Mouse (Mus musculus) intestine, embryonic 16.5 days (tissue): ENCODE results near the gene Cdc42ep2. TPM values are rescaled to one million over a fixed set of nuclear protein-coding genes. Genes with fewer than 3 reads are reported as not detected.

ENCODE experiments used
- ATAC-seq: fragments of 200-750 bp; cut with Nextera tagmentation; 2 replicates; pipeline ENCODE4 v1.8.0; 2017; ENCODE audit warnings: moderate TSS enrichment, moderate library complexity
- H3K27ac ChIP-seq: fragments of 300-500 bp; sonication (generic); 2 replicates; pipeline ENCODE4 v1.5.1; 2014; ENCODE audit warnings: mild to moderate bottlenecking, low read length
- H3K27me3 ChIP-seq: fragments of 300-500 bp; sonication (generic); replicated peaks from 2 replicates; pipeline ENCODE4 v1.6.1; 2014; ENCODE audit warnings: low read length, control low read depth, mixed read lengths; ENCODE audit not compliant: control insufficient read depth, insufficient read depth
- H3K36me3 ChIP-seq: fragments of 300-500 bp; sonication (generic); 2 replicates; pipeline ENCODE4 v1.6.1; 2014; ENCODE audit warnings: low read length, control low read depth; ENCODE audit not compliant: control insufficient read depth, insufficient read depth
- H3K4me1 ChIP-seq: fragments of 300-500 bp; sonication (generic); 2 replicates; pipeline ENCODE4 v1.6.1; 2014; ENCODE audit warnings: low read length, control low read depth, mixed read lengths; ENCODE audit not compliant: control insufficient read depth, insufficient read depth
- H3K4me2 ChIP-seq: fragments of 300-500 bp; sonication (generic); 2 replicates; pipeline ENCODE4 v1.6.1; 2014; ENCODE audit warnings: low read depth, low read length, control low read depth
- H3K4me3 ChIP-seq: fragments of 300-500 bp; sonication (generic); 2 replicates; pipeline ENCODE4 v1.5.1; 2014; ENCODE audit warnings: mild to moderate bottlenecking, low read length
- H3K9ac ChIP-seq: fragments of 300-500 bp; sonication (generic); 2 replicates; pipeline ENCODE4 v1.6.1; 2014; ENCODE audit warnings: low read depth, low read length
- H3K9me3 ChIP-seq: fragments of 300-500 bp; sonication (generic); 2 replicates; pipeline ENCODE4 v1.6.1; 2016; ENCODE audit warnings: low read length, control low read depth; ENCODE audit not compliant: control insufficient read depth
- WGBS: fragments of 180-500 bp; shearing (Covaris S2); extraction: QIAGEN DNeasy Blood & Tissue Kit; methylation state at CpG from one replicate; pipeline ENCODE4 v1.1.7; 2014; 5-methylcytosine and 5-hydroxymethylcytosine counted together
- polyA plus RNA-seq: library from polyadenylated mRNA; unstranded; fragments of >200 nt; fragmentation: Nextera tagmentation; extraction: Ambion mirVana; gene quantifications from 2 replicates; pipeline ENCODE4 v1.2.1, GENCODE M21; 2015

The Cdc42ep2 gene
- 14.7 and 15.1 TPM in 2 replicates for polyA plus RNA-seq

DNA sequence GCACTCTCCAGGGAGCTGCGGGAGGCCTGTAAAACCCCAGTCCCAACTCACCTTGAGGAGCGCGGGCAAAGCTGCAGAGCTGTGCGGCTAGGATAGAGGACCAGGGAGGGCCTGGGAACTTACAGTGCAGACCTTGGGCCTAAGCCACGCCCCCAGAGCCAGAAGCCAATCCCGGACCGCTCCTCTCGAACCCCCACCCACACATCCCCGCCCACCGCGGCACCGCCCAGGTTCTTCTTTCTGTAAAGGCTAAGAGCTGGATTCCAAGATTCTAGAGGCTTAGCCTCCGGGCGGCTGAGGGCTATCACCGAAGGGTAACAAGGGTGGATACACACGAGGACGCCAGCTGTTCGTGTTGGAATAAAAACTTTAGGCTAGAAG lies at the start of gene Cdc42ep2:
Gene Cdc42ep2, minus strand, starts transcription at position 104 of the 381 bp plus-strand sequence.
- Histone ChIP-seq H3K4me2 (peak within 1 kb of the TSS; percentile 95), H3K27me3 (no peaks in the 10 kb centered on the region), H3K4me1 (peaks cover 43% of the 10 kb centered on the region), H3K27ac (peak within 1 kb of the TSS; percentile 95), H3K9ac (peak within 1 kb of the TSS; percentile 75), H3K4me3 (peak within 1 kb of the TSS; percentile 71), H3K9me3 (no peaks in the 10 kb centered on the region), H3K36me3 (0 out of 2 replicates have a peak, but pooled peaks cover 3% of the 10 kb centered on the region)
- under 1% methylated on average over 18 of the region's 18 CpGs for WGBS
- ATAC-seq = peak; percentile 94

DNA sequence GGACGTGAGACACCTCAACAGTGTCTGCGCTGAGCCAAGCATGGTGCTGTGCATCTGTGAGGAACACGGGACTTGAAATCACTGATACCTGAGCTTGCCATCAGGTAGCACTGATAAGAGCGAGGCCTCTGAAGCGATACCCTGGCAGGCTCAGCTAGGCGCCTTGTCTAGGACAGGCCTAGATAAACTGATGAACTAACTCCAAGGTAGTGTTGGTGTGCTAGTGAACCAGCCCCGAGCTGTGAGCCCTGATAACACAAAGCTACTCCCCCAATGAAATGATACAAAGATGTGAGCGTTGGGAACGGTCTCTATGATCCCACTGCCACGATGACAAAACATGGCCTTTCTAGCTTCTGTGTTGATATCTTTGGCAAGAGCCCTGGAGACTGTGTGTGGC lies 43.0 kb upstream of the Cdc42ep2 start:
- H3K9me3 ChIP-seq = no peaks in the 10 kb centered on the region

DNA sequence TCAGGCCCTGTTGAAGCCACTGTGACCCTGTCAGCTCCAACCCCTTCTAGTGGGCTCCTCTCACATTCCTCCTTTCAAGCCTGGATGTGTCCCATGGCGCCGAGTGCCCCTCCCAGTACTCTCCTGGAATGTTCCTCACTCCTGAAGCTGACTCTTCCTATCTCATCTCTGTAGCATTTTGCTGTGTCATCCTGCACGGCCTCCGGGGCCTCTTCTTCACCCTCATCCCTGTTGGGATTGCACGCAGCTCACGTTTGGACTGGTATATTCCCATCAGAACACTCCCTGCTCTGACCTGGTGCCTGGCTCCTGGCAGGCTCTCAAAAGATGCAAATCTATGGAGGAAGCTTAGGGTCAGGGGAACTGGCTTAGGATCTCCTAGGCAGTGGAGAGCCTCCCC lies 42.2 kb upstream of the Cdc42ep2 start:
- 68% methylated on average over 6 of the region's 6 CpGs for WGBS
- Histone ChIP-seq H3K27me3 (no peaks in the 10 kb centered on the region), H3K27ac (no peak overlapping the region), H3K4me2 (no peak overlapping the region), H3K9me3 (no peaks in the 10 kb centered on the region), H3K9ac (0 out of 2 replicates have a peak overlapping the region, but pooled peaks have one; percentile 6), H3K4me3 (no peak overlapping the region), H3K4me1 (peaks cover 15% of the 10 kb centered on the region), H3K36me3 (no peaks in the 10 kb centered on the region)
- no peak for ATAC-seq

More for the DNA sequence above, 43.0 kb upstream of the Cdc42ep2 start:
- 85% methylated on average over 10 of the region's 10 CpGs for WGBS
- no peak overlapping the region for H3K4me2 ChIP-seq
- no peak overlapping the region for H3K4me3 ChIP-seq
- H3K4me1 ChIP-seq = peaks cover 12% of the 10 kb centered on the region
- H3K9ac ChIP-seq = no peak overlapping the region
- no peaks in the 10 kb centered on the region for H3K27me3 ChIP-seq
- no peak overlapping the region for H3K27ac ChIP-seq
- no peaks in the 10 kb centered on the region for H3K36me3 ChIP-seq
- ATAC-seq = no peak

DNA sequence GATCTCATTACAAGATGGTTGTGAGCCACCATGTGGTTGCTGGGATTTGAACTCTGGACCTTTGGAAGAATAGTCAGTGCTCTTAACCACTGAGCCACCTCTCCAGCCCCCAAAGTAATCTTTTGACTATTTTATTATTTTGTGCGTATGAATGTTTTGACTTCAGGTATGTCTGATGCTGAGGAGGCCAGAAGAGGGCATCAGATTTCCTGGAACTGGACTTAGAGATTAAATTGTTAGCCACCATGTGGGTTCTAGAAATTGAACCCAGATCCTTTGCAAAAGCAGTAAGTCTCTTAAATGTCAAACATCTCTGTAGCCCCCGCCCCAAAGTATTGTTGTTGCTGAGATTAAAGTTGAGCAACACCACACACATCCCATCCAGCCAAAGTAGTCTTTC lies 41.3 kb upstream of the Cdc42ep2 start:
- Histone ChIP-seq H3K36me3 (no peaks in the 10 kb centered on the region), H3K9me3 (no peaks in the 10 kb centered on the region), H3K27me3 (no peaks in the 10 kb centered on the region), H3K4me1 (peaks cover 18% of the 10 kb centered on the region), H3K4me3 (no peak overlapping the region), H3K4me2 (no peak overlapping the region), H3K27ac (no peak overlapping the region), H3K9ac (no peak overlapping the region)
- WGBS = 88% methylated on average over 2 of the region's 2 CpGs
- no peak for ATAC-seq

DNA sequence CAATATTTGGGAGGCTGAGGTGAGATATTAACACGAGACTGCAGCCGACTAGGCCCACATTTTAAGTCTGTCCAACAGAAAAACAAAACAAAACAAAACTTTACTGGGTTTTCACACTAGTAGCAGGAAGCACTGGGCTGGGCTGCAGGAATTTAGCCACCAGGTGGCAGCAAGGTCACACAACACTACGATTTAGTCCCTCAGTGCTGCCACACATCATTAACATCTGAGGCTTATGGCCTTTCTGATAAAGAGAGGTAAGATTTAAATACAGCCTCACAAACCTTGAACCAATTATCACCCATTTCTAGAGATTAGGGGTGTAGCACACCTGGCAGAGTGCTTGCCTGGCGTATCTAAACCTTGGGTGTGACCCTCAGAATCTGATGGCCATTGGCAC lies 40.7 kb upstream of the Cdc42ep2 start:
- H3K4me2 ChIP-seq = no peak overlapping the region
- H3K27me3 ChIP-seq = no peaks in the 10 kb centered on the region
- peaks cover 18% of the 10 kb centered on the region for H3K4me1 ChIP-seq
- H3K27ac ChIP-seq = no peak overlapping the region
- WGBS = 4% methylated on average over 4 of the region's 4 CpGs
- peak; percentile 36; the same call in 1 of the 2 replicates for ATAC-seq
- H3K36me3 ChIP-seq = no peaks in the 10 kb centered on the region
- no peak overlapping the region for H3K4me3 ChIP-seq
- H3K9ac ChIP-seq = no peak overlapping the region
- H3K9me3 ChIP-seq = no peaks in the 10 kb centered on the region

DNA sequence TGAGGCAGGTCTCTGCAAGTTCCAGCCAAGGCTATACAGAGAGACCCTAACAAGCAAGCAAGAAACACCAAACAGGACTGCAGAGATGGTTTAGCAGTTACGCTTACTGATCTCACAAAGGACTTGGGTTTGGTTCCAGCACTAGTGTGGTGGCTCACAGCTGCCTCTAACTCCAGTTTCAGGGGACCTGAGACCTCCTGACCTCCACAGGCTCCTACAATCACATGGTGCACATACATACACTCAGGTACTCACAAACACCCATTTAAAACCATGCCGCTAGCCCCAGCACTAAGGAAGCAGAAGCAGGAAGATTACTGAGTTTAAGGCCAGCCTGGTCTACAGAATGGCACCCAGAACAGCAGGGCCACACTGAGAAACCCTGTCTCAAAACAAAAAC lies 40.2 kb upstream of the Cdc42ep2 start:
- WGBS = 83% methylated on average over 2 of the region's 2 CpGs
- H3K27ac ChIP-seq = no peak overlapping the region
- H3K9me3 ChIP-seq = no peaks in the 10 kb centered on the region
- no peaks in the 10 kb centered on the region for H3K27me3 ChIP-seq
- no peak overlapping the region for H3K9ac ChIP-seq
- no peaks in the 10 kb centered on the region for H3K36me3 ChIP-seq
- H3K4me2 ChIP-seq = peak overlapping the region; percentile 80
- H3K4me1 ChIP-seq = peaks cover 18% of the 10 kb centered on the region
- H3K4me3 ChIP-seq = peak overlapping the region; percentile 78; the same call in 1 of the 2 replicates
- no peak for ATAC-seq

DNA sequence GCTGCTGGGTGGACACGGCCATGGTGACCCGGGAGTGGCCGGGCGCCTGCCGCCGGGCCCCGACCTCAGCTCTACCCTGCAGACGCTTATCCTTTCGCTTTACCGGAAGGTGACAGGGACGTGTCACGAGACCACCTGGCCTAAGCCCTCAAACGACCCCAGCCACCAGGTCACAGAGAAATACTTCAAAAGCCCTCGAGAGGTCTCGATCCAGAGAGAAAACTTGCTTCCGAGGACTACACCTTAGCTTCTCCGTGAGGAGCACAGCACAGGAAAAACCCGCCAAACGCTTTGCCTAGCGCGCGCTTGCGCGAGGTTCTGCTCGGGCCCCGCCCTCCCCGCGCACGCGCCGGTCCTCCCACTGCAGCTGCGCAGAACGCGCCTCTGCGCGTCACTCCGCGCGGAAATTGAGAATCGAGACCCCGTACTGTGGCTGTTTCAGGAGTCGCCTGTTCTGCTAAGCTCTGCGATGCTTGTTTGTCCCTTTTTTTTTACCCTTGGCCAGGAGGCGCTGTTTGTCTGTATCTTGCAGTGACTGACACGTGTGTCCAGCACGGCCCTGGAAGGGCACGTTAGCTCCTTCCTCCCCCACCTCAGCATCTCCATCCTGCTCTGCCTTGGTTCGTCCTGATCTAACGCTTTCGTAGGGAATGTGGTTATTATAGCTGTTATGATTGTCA lies 39.4 kb upstream of the Cdc42ep2 start, which contains the start of gene Pola2:
Gene Pola2, minus strand, starts transcription at position 320 of the 680 bp plus-strand sequence.
- H3K36me3 ChIP-seq = no peaks in the 10 kb centered on the region
- ATAC-seq = peak; percentile 86
- peak within 1 kb of the TSS; percentile 78 for H3K4me3 ChIP-seq
- no peaks in the 10 kb centered on the region for H3K27me3 ChIP-seq
- H3K27ac ChIP-seq = peak within 1 kb of the TSS; percentile 74
- H3K9ac ChIP-seq = peak within 1 kb of the TSS; percentile 83
- H3K4me2 ChIP-seq = peak within 1 kb of the TSS; percentile 80
- WGBS = under 1% methylated on average over 50 of the region's 50 CpGs
- peaks cover 18% of the 10 kb centered on the region for H3K4me1 ChIP-seq
- H3K9me3 ChIP-seq = no peaks in the 10 kb centered on the region

DNA sequence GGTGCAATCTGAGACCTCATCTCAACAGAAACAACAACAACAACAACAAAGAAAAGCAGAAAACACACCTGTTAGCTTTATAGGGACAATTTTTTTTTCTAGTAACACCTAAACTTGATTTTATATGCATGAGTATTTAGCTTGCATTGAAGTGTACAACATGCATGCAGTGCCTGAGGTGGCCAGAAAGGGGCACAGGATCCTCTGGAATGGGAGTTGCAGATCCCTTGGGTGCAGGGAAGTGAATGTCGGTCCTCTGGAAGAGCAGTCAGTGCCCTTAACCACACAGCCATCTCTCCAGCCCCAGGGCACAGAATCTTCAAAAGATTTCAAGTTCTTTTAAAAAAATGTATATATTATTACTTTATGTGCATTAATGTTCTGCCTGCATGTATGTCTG lies 38.0 kb upstream of the Cdc42ep2 start:
- Histone ChIP-seq H3K4me1 (peaks cover 18% of the 10 kb centered on the region), H3K27ac (no peak overlapping the region), H3K36me3 (no peaks in the 10 kb centered on the region), H3K4me2 (peak overlapping the region; percentile 80), H3K9ac (peak overlapping the region; percentile 83; the same call in 1 of the 2 replicates), H3K27me3 (no peaks in the 10 kb centered on the region), H3K9me3 (no peaks in the 10 kb centered on the region), H3K4me3 (peak overlapping the region; percentile 78)
- 15% methylated on average over 1 of the region's 1 CpGs for WGBS
- no peak for ATAC-seq

DNA sequence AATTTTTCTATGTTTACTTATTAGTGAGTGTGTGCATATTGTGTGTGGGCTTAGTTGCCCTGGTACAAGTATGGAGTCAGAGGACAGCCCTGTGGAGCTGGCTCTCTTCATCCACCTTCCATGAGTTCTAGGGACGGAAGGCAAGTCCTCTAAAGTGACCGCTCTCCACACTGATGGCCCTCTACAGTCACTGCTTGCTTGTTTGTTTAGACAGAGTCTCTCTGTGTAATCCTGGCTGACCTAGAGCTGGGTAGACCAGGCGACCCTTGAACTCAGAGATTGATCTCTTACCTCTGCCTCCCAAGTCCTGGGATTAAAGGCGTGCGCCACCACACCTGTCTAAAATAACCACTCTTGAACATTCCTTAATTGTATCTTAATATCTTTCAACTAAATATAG lies 32.8 kb upstream of the Cdc42ep2 start:
- H3K4me2 ChIP-seq = no peak overlapping the region
- no peak overlapping the region for H3K9ac ChIP-seq
- H3K9me3 ChIP-seq = no peaks in the 10 kb centered on the region
- H3K36me3 ChIP-seq = no peaks in the 10 kb centered on the region
- 77% methylated on average over 5 of the region's 5 CpGs for WGBS
- no peak overlapping the region for H3K4me3 ChIP-seq
- no peaks in the 10 kb centered on the region for H3K27me3 ChIP-seq
- ATAC-seq = no peak
- H3K27ac ChIP-seq = no peak overlapping the region
- H3K4me1 ChIP-seq = peaks cover 38% of the 10 kb centered on the region
